Mouse (Mus musculus) erythroblast, embryonic 14.5 days (primary cell): ENCODE data around the gene Gimap3. TPM values are rescaled to one million over a fixed set of nuclear protein-coding genes. Genes with fewer than 3 reads are reported as not detected.

Source experiments
- H3K27me3 ChIP-seq: 2 replicates; pipeline ENCODE4 v1.6.1; 2012; ENCODE audit warnings: inconsistent platforms; ENCODE audit not compliant: control insufficient read depth
- H3K36me3 ChIP-seq: 2 replicates; pipeline ENCODE4 v1.6.1; 2012; ENCODE audit warnings: mild to moderate bottlenecking, inconsistent platforms; ENCODE audit not compliant: control insufficient read depth
- H3K4me1 ChIP-seq: 2 replicates; pipeline ENCODE4 v1.6.1; 2012; ENCODE audit warnings: inconsistent platforms; ENCODE audit not compliant: control insufficient read depth
- H3K4me3 ChIP-seq: replicated peaks from 2 replicates; pipeline ENCODE3; 2012; ENCODE audit warnings: moderate library complexity, mild to moderate bottlenecking, inconsistent platforms
- H3K9me3 ChIP-seq: 2 replicates; pipeline ENCODE4 v1.6.1; 2012; ENCODE audit warnings: low read length, inconsistent platforms, mixed read lengths; ENCODE audit not compliant: control insufficient read depth
- GATA1 ChIP-seq: IDR thresholded peaks from 2 replicates; pipeline ENCODE4 v1.6.1; 2012; ENCODE audit warnings: low read length, inconsistent platforms, mixed read lengths
- TAL1 ChIP-seq: IDR thresholded peaks from 3 replicates; pipeline ENCODE4 v1.6.1; 2012; ENCODE audit warnings: low read length, inconsistent platforms, mixed read lengths
- polyA plus RNA-seq: library from polyadenylated mRNA; stranded (reverse); fragments of >175 nt; gene quantifications from 2 replicates; pipeline ENCODE4 v1.2.3, GENCODE M21; 2012

Gene Gimap3
- 0.02 TPM in 1 of 2 replicates, not detected in the other for polyA plus RNA-seq

DNA sequence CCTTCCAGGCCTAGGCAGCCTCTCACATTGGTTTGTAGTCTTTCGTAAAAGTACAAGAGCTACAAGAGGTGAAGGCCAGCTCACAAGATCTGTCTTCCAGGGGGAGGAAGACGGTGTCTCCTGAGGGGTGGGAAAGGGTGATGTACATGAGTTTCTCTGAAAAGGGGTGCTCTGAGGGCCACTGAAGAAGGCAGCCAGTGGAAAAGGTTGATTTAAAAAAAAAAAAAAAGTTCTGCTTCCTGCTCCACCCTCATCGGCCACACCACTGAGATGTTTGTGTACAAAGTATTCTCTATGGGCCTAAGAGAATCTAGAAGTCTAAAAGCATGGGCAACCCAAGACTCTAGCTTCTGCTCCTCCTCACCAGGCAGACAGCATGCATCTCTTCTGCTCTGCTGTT lies at the start of gene Gimap3:
Gene Gimap3 (minus strand): TSS at position 156 of the 400 bp plus-strand sequence.
- no peaks in the 10 kb centered on the region for H3K36me3 ChIP-seq
- H3K4me3 ChIP-seq, result no peak within 1 kb of the TSS
- H3K9me3 ChIP-seq, result no peaks in the 10 kb centered on the region; the same call in 1 of the 2 replicates
- TF ChIP-seq TAL1 (no peak), GATA1 (no peak)
- no peaks in the 10 kb centered on the region for H3K4me1 ChIP-seq
- no peaks in the 10 kb centered on the region for H3K27me3 ChIP-seq

DNA sequence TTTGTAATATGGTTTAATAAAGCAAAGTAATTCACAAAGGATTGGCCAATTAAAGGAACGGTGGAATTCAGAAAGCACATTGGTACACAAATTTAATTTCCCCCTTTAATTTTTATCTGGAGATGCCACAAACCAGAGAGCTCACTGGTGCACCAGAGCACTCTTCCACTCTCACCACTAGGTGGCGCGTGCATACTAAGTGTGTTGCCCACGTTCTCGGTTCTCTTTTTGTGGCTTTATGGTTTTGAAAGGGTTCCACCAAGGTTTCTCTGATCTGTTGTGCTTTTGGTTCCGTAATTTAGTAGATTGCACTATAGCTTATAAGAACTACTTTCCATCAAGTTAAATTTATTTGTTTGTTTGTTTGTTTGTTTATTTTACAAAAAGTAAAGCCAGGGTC lies 47.2 kb upstream of the Gimap3 start:
- Histone ChIP-seq H3K9me3 (no peaks in the 10 kb centered on the region), H3K36me3 (no peaks in the 10 kb centered on the region), H3K4me1 (no peaks in the 10 kb centered on the region), H3K27me3 (no peaks in the 10 kb centered on the region), H3K4me3 (no peak overlapping the region)
- TF ChIP-seq GATA1 (no peak), TAL1 (no peak)

DNA sequence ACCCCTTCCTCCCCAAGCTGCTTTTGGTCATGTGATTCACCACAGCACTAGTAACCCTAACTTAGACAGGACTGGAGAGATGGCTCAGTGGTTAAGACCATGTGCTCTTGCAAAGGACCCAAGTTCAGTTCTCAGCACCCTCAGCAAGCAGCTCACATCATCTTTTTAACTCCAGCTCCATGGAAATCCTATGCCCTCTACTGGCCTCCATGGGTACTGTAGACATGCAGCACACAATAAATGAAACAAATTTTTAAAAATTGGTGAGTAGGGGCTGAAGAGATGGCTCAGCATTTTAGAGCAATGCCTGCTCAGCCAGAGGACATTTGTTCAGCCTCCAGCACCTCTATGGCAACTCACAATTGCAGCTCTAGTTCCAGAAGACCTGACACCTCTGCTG lies 44.4 kb upstream of the Gimap3 start:
- Histone ChIP-seq H3K4me1 (no peaks in the 10 kb centered on the region), H3K9me3 (no peaks in the 10 kb centered on the region), H3K27me3 (no peaks in the 10 kb centered on the region), H3K36me3 (no peaks in the 10 kb centered on the region), H3K4me3 (no peak overlapping the region)
- TF ChIP-seq GATA1 (no peak), TAL1 (no peak)

DNA sequence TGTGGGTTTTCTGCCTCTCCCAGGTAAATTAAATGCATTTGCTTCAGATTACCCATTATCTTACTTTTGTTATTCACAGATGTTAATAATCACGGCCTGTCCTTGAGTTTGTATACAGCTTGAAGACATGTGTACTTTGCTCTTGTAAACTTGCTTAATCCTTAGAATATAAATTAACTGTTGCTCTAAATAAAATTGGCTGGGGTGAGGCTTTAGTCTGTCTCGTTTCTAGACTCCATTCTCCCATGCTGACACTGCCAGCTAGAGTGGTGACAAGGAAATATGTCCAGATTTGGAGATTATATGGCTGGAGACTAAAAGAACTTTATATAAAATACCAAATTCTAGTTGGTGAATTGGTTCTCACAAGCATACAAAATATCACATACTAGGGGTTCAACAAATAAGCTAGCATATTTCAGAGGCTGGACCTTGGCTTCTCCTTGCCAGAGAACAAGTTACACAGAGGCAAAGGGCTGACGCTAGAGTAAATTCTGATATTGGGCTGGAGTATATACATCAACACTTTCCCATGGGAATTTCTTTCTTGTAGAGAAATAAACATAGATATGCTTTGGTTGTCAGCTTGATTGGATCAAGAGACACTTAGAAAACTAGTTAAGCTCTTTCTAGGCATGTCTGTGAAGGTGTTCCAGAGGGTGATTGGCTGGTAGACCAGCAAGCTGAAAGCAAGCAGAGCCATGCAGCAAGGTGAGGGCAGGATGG lies 39.0 kb upstream of the Gimap3 start:
- H3K9me3 ChIP-seq, result peaks cover 2% of the 10 kb centered on the region; the same call in 1 of the 2 replicates
- no peaks in the 10 kb centered on the region for H3K27me3 ChIP-seq
- TF ChIP-seq GATA1, result no peak
- TF ChIP-seq TAL1, result no peak
- no peaks in the 10 kb centered on the region for H3K4me1 ChIP-seq
- H3K36me3 ChIP-seq, result no peaks in the 10 kb centered on the region
- H3K4me3 ChIP-seq, result no peak overlapping the region

DNA sequence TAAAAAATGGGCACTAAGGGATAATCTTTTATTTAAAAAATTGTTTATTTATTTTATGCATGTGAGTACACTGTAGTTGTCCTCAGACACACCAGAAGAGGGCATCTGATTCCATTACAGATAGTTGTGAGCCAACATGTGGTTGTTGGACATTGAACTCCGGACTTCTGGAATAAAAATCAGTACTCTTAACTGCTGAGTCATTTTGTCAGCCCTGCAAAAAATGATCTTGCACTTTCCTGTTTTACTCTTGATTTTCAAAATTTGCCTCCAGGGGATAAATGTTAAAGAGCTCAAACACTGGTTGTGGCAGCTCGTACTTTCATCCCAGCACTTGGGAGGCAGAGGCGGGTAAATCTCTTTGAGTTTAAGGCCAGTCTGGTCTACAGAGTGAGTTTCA lies 36.1 kb upstream of the Gimap3 start:
- TF ChIP-seq TAL1, result no peak
- no peak for TF ChIP-seq GATA1
- Histone ChIP-seq H3K9me3 (peaks cover 5% of the 10 kb centered on the region), H3K27me3 (no peaks in the 10 kb centered on the region), H3K4me1 (no peaks in the 10 kb centered on the region), H3K36me3 (no peaks in the 10 kb centered on the region), H3K4me3 (no peak overlapping the region)

DNA sequence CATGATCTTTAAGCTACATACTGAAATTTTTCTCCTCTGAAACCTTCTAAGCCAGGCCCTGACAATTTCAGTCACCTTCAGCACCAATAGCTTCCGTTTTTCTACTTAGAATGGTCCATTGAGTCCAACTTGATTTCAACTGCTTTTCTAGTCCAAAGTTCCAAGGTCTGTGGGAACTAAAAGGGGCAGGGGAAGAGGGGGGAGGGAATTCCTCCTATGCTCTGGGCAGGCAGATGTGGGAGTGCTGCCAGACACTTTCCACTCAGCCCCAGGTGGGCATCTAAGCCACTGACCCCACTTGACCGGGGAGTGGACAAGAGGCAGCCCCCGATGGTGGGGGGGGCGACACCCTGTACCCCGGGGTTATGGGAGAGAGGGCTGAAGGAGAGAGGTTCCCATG lies 33.7 kb upstream of the Gimap3 start:
- TF ChIP-seq GATA1, result no peak
- TF ChIP-seq TAL1, result no peak
- H3K4me3 ChIP-seq, result no peak overlapping the region
- peaks cover 5% of the 10 kb centered on the region for H3K9me3 ChIP-seq
- H3K4me1 ChIP-seq, result no peaks in the 10 kb centered on the region
- H3K27me3 ChIP-seq, result no peaks in the 10 kb centered on the region
- no peaks in the 10 kb centered on the region for H3K36me3 ChIP-seq

DNA sequence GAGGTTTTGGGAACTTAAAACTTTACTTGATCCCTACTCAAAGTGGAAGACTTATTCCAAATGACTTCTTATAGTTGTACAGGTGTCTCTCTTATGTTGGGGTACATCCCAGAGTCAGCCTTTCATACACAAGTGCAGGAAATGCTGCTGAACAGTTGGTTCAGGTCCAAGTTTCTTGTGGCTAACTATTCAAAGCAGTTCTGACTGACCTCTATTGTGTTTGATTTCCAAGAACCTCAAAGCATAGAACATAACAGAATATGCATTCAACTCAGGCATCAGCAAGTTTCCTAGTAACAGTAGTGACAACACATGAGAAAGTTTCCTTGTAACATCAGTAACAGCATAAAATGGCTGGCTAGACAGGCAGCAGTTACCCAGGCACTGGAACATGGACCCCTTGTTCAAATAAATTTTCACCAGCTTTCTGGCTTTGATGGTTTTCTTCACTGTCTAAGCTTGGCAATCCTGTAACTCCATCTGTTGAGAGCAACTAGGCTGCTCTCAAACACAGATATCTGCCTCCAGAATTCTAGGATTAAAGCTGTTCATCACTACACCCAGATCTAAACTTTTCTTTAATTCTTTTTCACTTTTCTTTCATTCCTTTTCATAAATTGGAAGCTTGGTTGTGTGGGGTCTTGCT lies 32.9 kb upstream of the Gimap3 start:
- TF ChIP-seq TAL1 (no peak), GATA1 (no peak)
- Histone ChIP-seq H3K4me3 (no peak overlapping the region), H3K27me3 (no peaks in the 10 kb centered on the region), H3K36me3 (no peaks in the 10 kb centered on the region), H3K4me1 (no peaks in the 10 kb centered on the region), H3K9me3 (peaks cover 5% of the 10 kb centered on the region)

DNA sequence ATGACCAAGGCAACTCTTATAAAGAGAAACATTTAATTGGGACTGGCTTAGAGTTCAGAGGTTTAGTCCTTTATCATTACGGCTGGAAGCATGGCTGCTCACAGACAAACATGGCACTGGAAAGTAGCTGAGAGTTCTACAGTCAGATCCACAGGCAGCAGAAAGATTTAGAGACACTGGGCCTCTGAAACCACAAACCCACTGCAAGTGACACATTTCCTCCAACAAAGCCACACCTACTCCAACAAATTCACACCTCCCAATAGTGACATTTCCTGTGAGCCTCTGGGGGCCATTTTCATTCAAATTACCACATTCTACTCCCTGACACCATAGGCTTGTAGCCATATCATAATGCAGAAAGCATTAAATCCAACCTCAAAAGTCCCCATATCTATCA lies 31.2 kb upstream of the Gimap3 start:
- Histone ChIP-seq H3K4me3 (no peak overlapping the region), H3K27me3 (no peaks in the 10 kb centered on the region), H3K9me3 (peaks cover 5% of the 10 kb centered on the region), H3K4me1 (no peaks in the 10 kb centered on the region), H3K36me3 (no peaks in the 10 kb centered on the region)
- TF ChIP-seq TAL1, result no peak
- TF ChIP-seq GATA1, result no peak

DNA sequence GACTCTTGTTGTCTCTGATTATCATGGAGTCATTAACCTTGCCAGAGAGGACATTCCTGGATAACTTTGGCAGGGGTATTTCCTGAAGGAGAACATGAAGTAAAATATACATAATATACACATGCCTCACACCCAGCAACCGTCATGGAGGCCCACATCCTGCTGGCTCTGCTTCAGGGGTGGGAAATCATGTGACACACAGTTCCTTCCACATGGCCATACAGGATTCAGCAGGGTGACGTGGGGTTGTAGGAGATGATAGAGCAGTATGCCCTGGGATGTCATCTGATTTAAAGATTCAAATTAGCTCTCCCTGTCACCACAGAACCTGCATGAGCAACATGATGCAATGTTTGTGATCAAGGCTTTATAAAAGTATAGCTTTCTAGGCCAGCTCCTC lies 17.2 kb upstream of the Gimap3 start:
- H3K36me3 ChIP-seq, result no peaks in the 10 kb centered on the region
- no peaks in the 10 kb centered on the region for H3K9me3 ChIP-seq
- TF ChIP-seq GATA1 (no peak), TAL1 (no peak)
- no peaks in the 10 kb centered on the region for H3K27me3 ChIP-seq
- H3K4me1 ChIP-seq, result no peaks in the 10 kb centered on the region
- no peak overlapping the region for H3K4me3 ChIP-seq
